Mouse (Mus musculus) limb, embryonic 15.5 days (tissue): ENCODE data around the gene Cyp4x1. TPM values are rescaled to one million over a fixed set of nuclear protein-coding genes. Genes with fewer than 3 reads are reported as not detected.

Experiments used
- polyA plus RNA-seq: library from polyadenylated mRNA; unstranded; fragments of >200 nt; fragmentation: Nextera tagmentation; extraction: Ambion mirVana; gene quantifications from 2 replicates; pipeline ENCODE4 v1.2.1, GENCODE M21; 2015

Cyp4x1 gene
- polyA plus RNA-seq, 1 experiment from 2014 or later, result not detected

Other genes starting within 250 kb of the Cyp4x1 start
- 0.60 and 0.96 TPM in 2 replicates for gene Foxd2, start 225.4 kb downstream of the Cyp4x1 start, polyA plus RNA-seq
- not detected in 2 replicates for gene Foxe3, start 208.3 kb downstream of the Cyp4x1 start, polyA plus RNA-seq
- gene Cmpk1, start 147.0 kb downstream of the Cyp4x1 start, polyA plus RNA-seq, result 125 and 130 TPM in 2 replicates
- gene Stil, start 134.1 kb downstream of the Cyp4x1 start, polyA plus RNA-seq, result 7.6 and 9.3 TPM in 2 replicates
- 0.67 and 1.0 TPM in 2 replicates for gene Tal1, start 77.9 kb downstream of the Cyp4x1 start, polyA plus RNA-seq
- 94.4 and 100 TPM in 2 replicates for gene Pdzk1ip1, start 45.6 kb downstream of the Cyp4x1 start, polyA plus RNA-seq
- 0.22 TPM in 1 of 2 replicates, not detected in the other for gene Cyp4a29, start 107.8 kb upstream of the Cyp4x1 start, polyA plus RNA-seq
- gene Cyp4a12a, start 164.8 kb upstream of the Cyp4x1 start, polyA plus RNA-seq, result not detected in 2 replicates